Mouse (Mus musculus): ENCODE results near the gene Hist1h4h. TPM values are rescaled to one million over a fixed set of nuclear protein-coding genes. Genes with fewer than 3 reads are reported as not detected.

Hist1h4h gene
- 1.5 and 3.0 TPM in 2 replicates for polyA plus RNA-seq (2015; fragmentation: Nextera tagmentation; extraction: Ambion mirVana)

- Histone ChIP-seq H3K36me3 (ENCODE audit: control insufficient read depth, insufficient read depth, low read length) (no peaks in the 10 kb centered on the region), H3K27ac (ENCODE audit: low read length) (peak within 1 kb of the TSS; percentile 97), H3K9me3 (replicated peaks; ENCODE audit: control insufficient read depth, low read length, poor library complexity, severe bottlenecking) (no peaks in the 10 kb centered on the region), H3K4me1 (ENCODE audit: control insufficient read depth, insufficient read depth, low read length) (peaks cover 34% of the 10 kb centered on the region), H3K9ac (ENCODE audit: low read depth, low read length) (peak within 1 kb of the TSS; percentile 77), H3K4me2 (ENCODE audit: low read length) (peak within 1 kb of the TSS; percentile 71), H3K4me3 (ENCODE audit: low read depth, low read length) (peak within 1 kb of the TSS; percentile 60), H3K27me3 (ENCODE audit: control insufficient read depth, insufficient read depth, low read depth, low read length) (no peaks in the 10 kb centered on the region)
- under 1% methylated on average over 50 of the region's 70 CpGs for WGBS
- peak; percentile 92 for ATAC-seq
Measured at GRCm38 (mm10) chr13:23530901-23531875, at the start of gene Hist1h4h. Gene Hist1h4h, plus strand, starts transcription at chr13:23531050.

GRCm38 (mm10) chr13:23483153-23483552 lies 47.7 kb upstream of the Hist1h4h start:
- Histone ChIP-seq H3K4me1 (ENCODE audit: control insufficient read depth, insufficient read depth, low read length) (peaks cover 2% of the 10 kb centered on the region; the same call in 1 of the 2 replicates), H3K4me2 (ENCODE audit: low read length) (no peak overlapping the region), H3K27ac (ENCODE audit: low read length) (no peak overlapping the region), H3K9ac (ENCODE audit: low read depth, low read length) (no peak overlapping the region), H3K9me3 (replicated peaks; ENCODE audit: control insufficient read depth, low read length, poor library complexity, severe bottlenecking) (no peaks in the 10 kb centered on the region), H3K36me3 (ENCODE audit: control insufficient read depth, insufficient read depth, low read length) (no peaks in the 10 kb centered on the region), H3K27me3 (ENCODE audit: control insufficient read depth, insufficient read depth, low read depth, low read length) (no peaks in the 10 kb centered on the region), H3K4me3 (ENCODE audit: low read depth, low read length) (no peak overlapping the region)
- WGBS: 77% methylated on average over 2 of the region's 2 CpGs
- ATAC-seq: no peak

GRCm38 (mm10) chr13:23485271-23485670 lies 45.6 kb upstream of the Hist1h4h start:
- Histone ChIP-seq H3K27me3 (ENCODE audit: control insufficient read depth, insufficient read depth, low read depth, low read length) (no peaks in the 10 kb centered on the region), H3K9me3 (replicated peaks; ENCODE audit: control insufficient read depth, low read length, poor library complexity, severe bottlenecking) (no peaks in the 10 kb centered on the region), H3K27ac (ENCODE audit: low read length) (no peak overlapping the region), H3K36me3 (ENCODE audit: control insufficient read depth, insufficient read depth, low read length) (no peaks in the 10 kb centered on the region), H3K4me1 (ENCODE audit: control insufficient read depth, insufficient read depth, low read length) (peaks cover 6% of the 10 kb centered on the region; the same call in 1 of the 2 replicates), H3K4me2 (ENCODE audit: low read length) (no peak overlapping the region), H3K4me3 (ENCODE audit: low read depth, low read length) (no peak overlapping the region), H3K9ac (ENCODE audit: low read depth, low read length) (no peak overlapping the region)
- WGBS: 50% methylated on average over 5 of the region's 5 CpGs
- ATAC-seq: no peak

GRCm38 (mm10) chr13:23488400-23489322 lies 42.2 kb upstream of the Hist1h4h start, which contains the start of gene Btn2a2:
Gene Btn2a2, minus strand, starts transcription at chr13:23488857.
- H3K9ac ChIP-seq (ENCODE audit: low read depth, low read length): 0 out of 2 replicates have a peak within 1 kb of the TSS, but pooled peaks have one; percentile 20
- 1% methylated on average over 13 of the region's 14 CpGs for WGBS

GRCm38 (mm10) chr13:23490863-23491262 lies 40.0 kb upstream of the Hist1h4h start:
- H3K36me3 ChIP-seq (ENCODE audit: control insufficient read depth, insufficient read depth, low read length): no peaks in the 10 kb centered on the region
- H3K27me3 ChIP-seq (ENCODE audit: control insufficient read depth, insufficient read depth, low read depth, low read length): no peaks in the 10 kb centered on the region
- ATAC-seq: no peak
- no peaks in the 10 kb centered on the region for H3K9me3 ChIP-seq (replicated peaks; ENCODE audit: control insufficient read depth, low read length, poor library complexity, severe bottlenecking)
- WGBS: 66% methylated on average over 1 of the region's 1 CpGs
- no peak overlapping the region for H3K27ac ChIP-seq (ENCODE audit: low read length)
- no peak overlapping the region for H3K4me3 ChIP-seq (ENCODE audit: low read depth, low read length)
- H3K4me2 ChIP-seq (ENCODE audit: low read length): no peak overlapping the region
- no peak overlapping the region for H3K9ac ChIP-seq (ENCODE audit: low read depth, low read length)
- peaks cover 11% of the 10 kb centered on the region for H3K4me1 ChIP-seq (ENCODE audit: control insufficient read depth, insufficient read depth, low read length)

More at GRCm38 (mm10) chr13:23488400-23489322, 42.2 kb upstream of the Hist1h4h start, which contains the start of gene Btn2a2:
- peak within 1 kb of the TSS; percentile 38 for H3K4me3 ChIP-seq (ENCODE audit: low read depth, low read length)
- H3K9me3 ChIP-seq (replicated peaks; ENCODE audit: control insufficient read depth, low read length, poor library complexity, severe bottlenecking): no peaks in the 10 kb centered on the region
- no peak within 1 kb of the TSS for H3K27ac ChIP-seq (ENCODE audit: low read length)
- no peaks in the 10 kb centered on the region for H3K36me3 ChIP-seq (ENCODE audit: control insufficient read depth, insufficient read depth, low read length)
- peaks cover 11% of the 10 kb centered on the region for H3K4me1 ChIP-seq (ENCODE audit: control insufficient read depth, insufficient read depth, low read length)
- peak within 1 kb of the TSS; percentile 72 for H3K4me2 ChIP-seq (ENCODE audit: low read length)
- no peaks in the 10 kb centered on the region for H3K27me3 ChIP-seq (ENCODE audit: control insufficient read depth, insufficient read depth, low read depth, low read length)
- ATAC-seq: peak; percentile 98

- no peaks in the 10 kb centered on the region for H3K36me3 ChIP-seq (ENCODE audit: control insufficient read depth, insufficient read depth, low read length)
- ATAC-seq: no peak
- no peaks in the 10 kb centered on the region for H3K9me3 ChIP-seq (replicated peaks; ENCODE audit: control insufficient read depth, low read length, poor library complexity, severe bottlenecking)
- peaks cover 11% of the 10 kb centered on the region for H3K4me1 ChIP-seq (ENCODE audit: control insufficient read depth, insufficient read depth, low read length)
- no peaks in the 10 kb centered on the region for H3K27me3 ChIP-seq (ENCODE audit: control insufficient read depth, insufficient read depth, low read depth, low read length)
- 19% methylated on average over 1 of the region's 1 CpGs for WGBS
- no peak overlapping the region for H3K27ac ChIP-seq (ENCODE audit: low read length)
- H3K4me2 ChIP-seq (ENCODE audit: low read length): no peak overlapping the region
- no peak overlapping the region for H3K9ac ChIP-seq (ENCODE audit: low read depth, low read length)
- H3K4me3 ChIP-seq (ENCODE audit: low read depth, low read length): no peak overlapping the region
Measured at GRCm38 (mm10) chr13:23491263-23491662, 39.6 kb upstream of the Hist1h4h start.

- Histone ChIP-seq H3K4me2 (ENCODE audit: low read length) (peak overlapping the region; percentile 52), H3K4me1 (ENCODE audit: control insufficient read depth, insufficient read depth, low read length) (peaks cover 11% of the 10 kb centered on the region), H3K27me3 (ENCODE audit: control insufficient read depth, insufficient read depth, low read depth, low read length) (no peaks in the 10 kb centered on the region), H3K9ac (ENCODE audit: low read depth, low read length) (peak overlapping the region; percentile 34; the same call in 1 of the 2 replicates), H3K36me3 (ENCODE audit: control insufficient read depth, insufficient read depth, low read length) (no peaks in the 10 kb centered on the region), H3K9me3 (replicated peaks; ENCODE audit: control insufficient read depth, low read length, poor library complexity, severe bottlenecking) (no peaks in the 10 kb centered on the region), H3K4me3 (ENCODE audit: low read depth, low read length) (peak overlapping the region; percentile 18), H3K27ac (ENCODE audit: low read length) (no peak overlapping the region)
- no peak for ATAC-seq
- WGBS: 3% methylated on average over 14 of the region's 14 CpGs
Measured at GRCm38 (mm10) chr13:23491990-23492389, 38.9 kb upstream of the Hist1h4h start.

- no peak for ATAC-seq
- 79% methylated on average over 6 of the region's 6 CpGs for WGBS
- H3K27me3 ChIP-seq (ENCODE audit: control insufficient read depth, insufficient read depth, low read depth, low read length): peaks cover 8% of the 10 kb centered on the region; the same call in 1 of the 2 replicates
- H3K9me3 ChIP-seq (replicated peaks; ENCODE audit: control insufficient read depth, low read length, poor library complexity, severe bottlenecking): no peaks in the 10 kb centered on the region
- peaks cover 12% of the 10 kb centered on the region for H3K4me1 ChIP-seq (ENCODE audit: control insufficient read depth, insufficient read depth, low read length)
- no peak overlapping the region for H3K27ac ChIP-seq (ENCODE audit: low read length)
- no peak overlapping the region for H3K4me2 ChIP-seq (ENCODE audit: low read length)
- H3K9ac ChIP-seq (ENCODE audit: low read depth, low read length): no peak overlapping the region
- no peak overlapping the region for H3K4me3 ChIP-seq (ENCODE audit: low read depth, low read length)
- H3K36me3 ChIP-seq (ENCODE audit: control insufficient read depth, insufficient read depth, low read length): no peaks in the 10 kb centered on the region
Measured at GRCm38 (mm10) chr13:23495526-23495925, 35.3 kb upstream of the Hist1h4h start.
